Mouse (Mus musculus) embryonic facial prominence, embryonic 11.5 days (tissue): ENCODE measurements around the gene Chaf1a. TPM values are rescaled to one million over a fixed set of nuclear protein-coding genes. Genes with fewer than 3 reads are reported as not detected.

Experiments used
- ATAC-seq: fragments of 200-750 bp; cut with Nextera tagmentation; replicated peaks from 2 replicates; pipeline ENCODE4 v1.8.0; 2017; ENCODE audit warnings: low read depth; ENCODE audit not compliant: insufficient number of reproducible peaks, low FRiP score, low TSS enrichment
- DNase-seq: peaks from one replicate; pipeline ENCODE4 v3.0.0-alpha.2; 2015; ENCODE audit warnings: low spot score
- H3K27ac ChIP-seq: fragments of 300-500 bp; sonication (generic); replicated peaks from 2 replicates; pipeline ENCODE4 v1.5.1; 2014; ENCODE audit warnings: mild to moderate bottlenecking, low read depth, low read length, control low read depth
- H3K27me3 ChIP-seq: fragments of 300-500 bp; sonication (generic); 2 replicates; pipeline ENCODE4 v1.6.1; 2014; ENCODE audit warnings: mild to moderate bottlenecking, low read length, moderate library complexity, mixed read lengths; ENCODE audit not compliant: control insufficient read depth, insufficient read depth
- H3K36me3 ChIP-seq: fragments of 300-500 bp; sonication (generic); replicated peaks from 2 replicates; pipeline ENCODE4 v1.6.1; 2014; ENCODE audit warnings: low read depth, mild to moderate bottlenecking, low read length, moderate library complexity, mixed read lengths; ENCODE audit not compliant: control insufficient read depth, insufficient read depth
- H3K4me1 ChIP-seq: fragments of 300-500 bp; sonication (generic); 2 replicates; pipeline ENCODE4 v1.6.1; 2014; ENCODE audit warnings: low read length, mixed read lengths; ENCODE audit not compliant: control insufficient read depth, insufficient read depth
- H3K4me2 ChIP-seq: fragments of 300-500 bp; sonication (generic); 2 replicates; pipeline ENCODE4 v1.6.1; 2014; ENCODE audit warnings: low read depth, mild to moderate bottlenecking, control low read depth, low read length, moderate library complexity
- H3K4me3 ChIP-seq: fragments of 300-500 bp; sonication (generic); 2 replicates; pipeline ENCODE4 v1.5.1; 2014; ENCODE audit warnings: low read depth, low read length, control low read depth
- H3K9ac ChIP-seq: fragments of 300-500 bp; sonication (generic); replicated peaks from 2 replicates; pipeline ENCODE4 v1.6.1; 2014; ENCODE audit warnings: mild to moderate bottlenecking, control low read depth, low read length
- H3K9me3 ChIP-seq: fragments of 300-500 bp; sonication (generic); replicated peaks from 2 replicates; pipeline ENCODE4 v1.6.1; 2016; ENCODE audit warnings: mild to moderate bottlenecking, low read length, inconsistent platforms, mixed read lengths; ENCODE audit not compliant: control insufficient read depth
- WGBS: fragments of 180-500 bp; shearing (Covaris S2); extraction: QIAGEN DNeasy Blood & Tissue Kit; methylation state at CpG from one replicate; pipeline ENCODE4 v1.1.7; 2014; 5-methylcytosine and 5-hydroxymethylcytosine counted together
- polyA plus RNA-seq: library from polyadenylated mRNA; unstranded; fragments of >200 nt; fragmentation: Nextera tagmentation; extraction: Ambion mirVana; gene quantifications from 2 replicates; pipeline ENCODE4 v1.2.1, GENCODE M21; 2014

Chaf1a gene
- polyA plus RNA-seq, 1 experiment from 2014 or later, result 24.5 TPM

DNA sequence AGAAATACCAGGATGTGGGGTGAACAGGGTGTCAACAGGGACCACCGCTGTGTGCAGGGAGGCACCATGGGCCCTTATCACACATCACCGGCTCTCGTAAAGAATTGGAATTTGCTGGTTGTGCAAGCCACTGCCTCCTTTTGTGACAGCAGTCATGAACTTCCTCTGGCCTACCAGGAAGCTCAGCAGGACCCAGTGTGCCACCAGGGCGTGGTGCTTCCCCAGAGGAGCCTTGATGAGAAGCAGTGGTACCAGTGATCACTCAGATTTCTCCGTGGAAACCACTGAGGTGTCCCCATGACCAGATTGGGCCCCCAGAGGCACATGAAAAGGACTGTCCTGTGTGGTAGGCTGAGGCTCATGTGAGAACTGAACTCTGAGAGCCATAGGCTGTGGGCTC is 16.9 kb upstream of the Chaf1a start:
- WGBS, result 88% methylated on average over 5 of the region's 5 CpGs

GRCm38 (mm10) chr17:56024476-56024875 is 15.8 kb upstream of the Chaf1a start:
- DNase-seq (no peak), ATAC-seq (no peak)
- no peaks in the 10 kb centered on the region; the same call in 1 of the 2 replicates for H3K4me1 ChIP-seq
- peaks cover 3% of the 10 kb centered on the region; the same call in 1 of the 2 replicates for H3K36me3 ChIP-seq
- no peaks in the 10 kb centered on the region for H3K9me3 ChIP-seq
- 85% methylated on average over 2 of the region's 2 CpGs for WGBS
- H3K4me3 ChIP-seq, result no peak overlapping the region
- no peak overlapping the region for H3K4me2 ChIP-seq
- no peak overlapping the region for H3K9ac ChIP-seq
- H3K27me3 ChIP-seq, result no peaks in the 10 kb centered on the region
- H3K27ac ChIP-seq, result no peak overlapping the region

More for the DNA sequence above, 16.9 kb upstream of the Chaf1a start:
- Histone ChIP-seq H3K9ac (no peak overlapping the region), H3K27ac (no peak overlapping the region), H3K4me2 (no peak overlapping the region), H3K36me3 (peaks cover 2% of the 10 kb centered on the region), H3K27me3 (no peaks in the 10 kb centered on the region), H3K9me3 (no peaks in the 10 kb centered on the region), H3K4me1 (no peaks in the 10 kb centered on the region; the same call in 1 of the 2 replicates), H3K4me3 (no peak overlapping the region)
- ATAC-seq, result no peak
- no peak for DNase-seq

DNA sequence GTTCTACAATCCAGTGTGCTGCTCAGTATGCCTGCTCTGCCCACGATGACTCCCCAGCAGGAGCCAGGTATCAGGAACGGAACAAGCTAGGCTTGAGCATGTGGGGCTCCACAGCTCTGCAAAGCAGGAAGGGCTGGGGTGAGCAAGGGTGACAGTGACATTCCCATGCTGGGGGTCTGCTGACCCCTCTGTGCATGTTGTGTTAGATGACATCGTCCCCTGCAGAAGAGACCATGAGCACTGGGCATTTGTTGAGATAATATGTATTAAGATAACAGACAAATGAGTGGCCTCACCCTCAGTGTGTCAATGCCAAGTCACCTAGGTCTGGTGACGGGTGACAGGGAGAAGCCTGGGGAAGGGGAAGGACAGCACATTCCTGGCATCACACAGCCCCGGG is 15.3 kb upstream of the Chaf1a start:
- H3K27me3 ChIP-seq, result no peaks in the 10 kb centered on the region
- no peak overlapping the region for H3K4me2 ChIP-seq
- H3K27ac ChIP-seq, result no peak overlapping the region
- H3K9me3 ChIP-seq, result no peaks in the 10 kb centered on the region
- no peak overlapping the region for H3K4me3 ChIP-seq
- ATAC-seq (no peak), DNase-seq (no peak)
- H3K9ac ChIP-seq, result no peak overlapping the region
- no peaks in the 10 kb centered on the region; the same call in 1 of the 2 replicates for H3K4me1 ChIP-seq
- 78% methylated on average over 5 of the region's 5 CpGs for WGBS
- H3K36me3 ChIP-seq, result peaks cover 5% of the 10 kb centered on the region; the same call in 1 of the 2 replicates

DNA sequence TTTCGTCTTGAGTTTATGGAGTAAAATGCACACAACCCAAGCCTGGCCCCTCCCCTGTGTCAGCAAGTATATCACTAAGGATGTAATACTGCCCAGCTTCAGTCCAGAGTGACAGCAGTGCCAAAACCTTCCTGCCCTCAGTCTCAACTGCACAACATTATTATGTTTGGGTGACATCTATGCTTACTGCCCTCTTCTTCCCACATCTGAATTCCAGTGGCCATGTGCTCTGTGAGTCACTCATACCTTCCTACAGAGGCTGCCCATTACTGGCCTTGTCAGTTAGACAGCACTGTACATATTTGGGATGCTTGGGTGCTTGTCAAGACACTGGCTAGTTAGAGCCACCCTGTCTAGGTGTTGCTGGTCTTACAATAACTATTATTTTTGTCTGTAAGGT is 13.9 kb upstream of the Chaf1a start:
- peaks cover 5% of the 10 kb centered on the region; the same call in 1 of the 2 replicates for H3K36me3 ChIP-seq
- H3K9ac ChIP-seq, result no peak overlapping the region
- no peak overlapping the region for H3K4me3 ChIP-seq
- no peaks in the 10 kb centered on the region; the same call in 1 of the 2 replicates for H3K4me1 ChIP-seq
- no peaks in the 10 kb centered on the region for H3K9me3 ChIP-seq
- no peak overlapping the region for H3K4me2 ChIP-seq
- DNase-seq, result no peak
- no peak overlapping the region for H3K27ac ChIP-seq
- no peak for ATAC-seq
- no peaks in the 10 kb centered on the region for H3K27me3 ChIP-seq
- 88% methylated on average over 1 of the region's 1 CpGs for WGBS

DNA sequence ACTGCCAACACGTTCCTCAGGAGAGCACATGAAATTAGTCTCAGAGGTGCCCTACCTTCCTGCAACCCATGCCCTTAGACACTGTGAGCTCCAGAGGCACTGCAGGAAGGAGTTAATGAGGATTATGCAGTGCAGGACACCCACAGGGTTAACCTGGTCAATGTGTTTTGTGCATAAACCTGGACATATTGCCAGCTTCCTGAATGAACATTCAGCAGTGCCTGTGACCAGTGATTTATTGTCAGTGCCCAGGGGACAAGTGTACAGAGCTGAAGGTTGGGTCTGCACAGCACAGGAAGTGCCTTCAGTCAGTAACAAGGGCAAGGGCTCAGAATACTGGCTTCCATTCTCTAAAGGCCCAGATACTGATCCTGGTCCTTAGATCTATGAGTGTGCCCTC is 13.4 kb upstream of the Chaf1a start:
- Histone ChIP-seq H3K27me3 (no peaks in the 10 kb centered on the region), H3K9me3 (no peaks in the 10 kb centered on the region), H3K36me3 (peaks cover 5% of the 10 kb centered on the region; the same call in 1 of the 2 replicates), H3K4me3 (no peak overlapping the region), H3K9ac (no peak overlapping the region), H3K4me2 (no peak overlapping the region), H3K27ac (no peak overlapping the region), H3K4me1 (no peaks in the 10 kb centered on the region; the same call in 1 of the 2 replicates)
- 80% methylated on average over 1 of the region's 1 CpGs for WGBS
- ATAC-seq (no peak), DNase-seq (no peak)

GRCm38 (mm10) chr17:56027801-56028441 is 12.3 kb upstream of the Chaf1a start:
- 92% methylated on average over 5 of the region's 5 CpGs for WGBS
- no peak overlapping the region for H3K9ac ChIP-seq
- H3K27me3 ChIP-seq, result no peaks in the 10 kb centered on the region
- no peak overlapping the region for H3K4me3 ChIP-seq
- H3K9me3 ChIP-seq, result no peaks in the 10 kb centered on the region
- H3K36me3 ChIP-seq, result peaks cover 5% of the 10 kb centered on the region; the same call in 1 of the 2 replicates
- no peak for DNase-seq
- H3K4me1 ChIP-seq, result no peaks in the 10 kb centered on the region; the same call in 1 of the 2 replicates
- H3K27ac ChIP-seq, result no peak overlapping the region
- ATAC-seq, result no peak
- H3K4me2 ChIP-seq, result no peak overlapping the region

DNA sequence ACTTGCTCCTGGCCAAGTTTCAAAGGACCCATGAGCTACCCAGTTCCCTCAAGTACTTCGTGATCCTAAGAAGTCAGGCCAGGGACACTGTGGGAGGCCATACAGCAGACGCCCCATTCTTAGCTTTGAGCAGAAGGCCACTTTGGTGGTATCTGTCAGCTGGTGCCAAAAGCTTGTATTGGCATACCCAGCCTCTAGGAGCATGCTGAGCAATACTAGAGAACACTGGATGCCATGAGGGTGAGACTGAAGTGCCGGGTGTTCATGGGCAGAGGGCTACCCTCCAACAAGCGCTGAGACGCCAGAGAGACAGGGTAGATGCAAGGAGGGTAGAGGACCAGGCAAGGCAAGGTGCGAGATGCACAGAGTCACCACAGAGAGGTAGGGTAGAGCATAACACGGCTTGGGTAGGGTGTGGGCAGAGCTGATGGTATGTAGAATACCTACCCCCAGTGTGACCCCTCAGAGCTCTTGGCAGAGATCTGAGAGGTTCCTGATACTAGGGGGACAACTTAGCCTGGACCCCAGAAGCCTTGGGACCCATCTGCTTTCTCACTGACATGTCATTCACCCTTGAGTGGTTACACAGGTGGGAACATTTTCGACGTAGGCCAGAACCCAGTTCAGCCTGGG is 9.9 kb upstream of the Chaf1a start:
- H3K9ac ChIP-seq, result no peak overlapping the region
- H3K36me3 ChIP-seq, result peaks cover 5% of the 10 kb centered on the region; the same call in 1 of the 2 replicates
- no peaks in the 10 kb centered on the region for H3K27me3 ChIP-seq
- H3K4me2 ChIP-seq, result no peak overlapping the region
- no peaks in the 10 kb centered on the region for H3K9me3 ChIP-seq
- DNase-seq (no peak), ATAC-seq (no peak)
- no peaks in the 10 kb centered on the region for H3K4me1 ChIP-seq
- no peak overlapping the region for H3K27ac ChIP-seq
- no peak overlapping the region for H3K4me3 ChIP-seq
- WGBS, result 93% methylated on average over 9 of the region's 9 CpGs

GRCm38 (mm10) chr17:56030919-56031318 is 9.3 kb upstream of the Chaf1a start:
- no peak overlapping the region for H3K4me3 ChIP-seq
- WGBS, result 75% methylated on average over 5 of the region's 5 CpGs
- no peak overlapping the region; the same call in 1 of the 2 replicates for H3K4me2 ChIP-seq
- no peak overlapping the region for H3K9ac ChIP-seq
- no peak for ATAC-seq
- H3K9me3 ChIP-seq, result no peaks in the 10 kb centered on the region
- H3K27ac ChIP-seq, result no peak overlapping the region
- no peaks in the 10 kb centered on the region for H3K4me1 ChIP-seq
- DNase-seq, result no peak
- H3K36me3 ChIP-seq, result peaks cover 5% of the 10 kb centered on the region; the same call in 1 of the 2 replicates
- H3K27me3 ChIP-seq, result no peaks in the 10 kb centered on the region
